Mouse (Mus musculus) thymus, postnatal 36 days (tissue): ENCODE measurements around the gene Ggcx.
A peak's percentile ranks its signal among the peaks of the same experiment; 100 is the strongest.
"Not testable (repeated sequence)": the region's sequence is repeated elsewhere in the genome, so short reads cannot be mapped to it uniquely, and the experiment has no call there.

Experiments
- DNase-seq, 2 experiments: peaks; one replicate each; pipeline ENCODE4 v3.0.0; 2022; ENCODE audit warnings: mixed read lengths in 2 of 2

The Ggcx gene

DNA sequence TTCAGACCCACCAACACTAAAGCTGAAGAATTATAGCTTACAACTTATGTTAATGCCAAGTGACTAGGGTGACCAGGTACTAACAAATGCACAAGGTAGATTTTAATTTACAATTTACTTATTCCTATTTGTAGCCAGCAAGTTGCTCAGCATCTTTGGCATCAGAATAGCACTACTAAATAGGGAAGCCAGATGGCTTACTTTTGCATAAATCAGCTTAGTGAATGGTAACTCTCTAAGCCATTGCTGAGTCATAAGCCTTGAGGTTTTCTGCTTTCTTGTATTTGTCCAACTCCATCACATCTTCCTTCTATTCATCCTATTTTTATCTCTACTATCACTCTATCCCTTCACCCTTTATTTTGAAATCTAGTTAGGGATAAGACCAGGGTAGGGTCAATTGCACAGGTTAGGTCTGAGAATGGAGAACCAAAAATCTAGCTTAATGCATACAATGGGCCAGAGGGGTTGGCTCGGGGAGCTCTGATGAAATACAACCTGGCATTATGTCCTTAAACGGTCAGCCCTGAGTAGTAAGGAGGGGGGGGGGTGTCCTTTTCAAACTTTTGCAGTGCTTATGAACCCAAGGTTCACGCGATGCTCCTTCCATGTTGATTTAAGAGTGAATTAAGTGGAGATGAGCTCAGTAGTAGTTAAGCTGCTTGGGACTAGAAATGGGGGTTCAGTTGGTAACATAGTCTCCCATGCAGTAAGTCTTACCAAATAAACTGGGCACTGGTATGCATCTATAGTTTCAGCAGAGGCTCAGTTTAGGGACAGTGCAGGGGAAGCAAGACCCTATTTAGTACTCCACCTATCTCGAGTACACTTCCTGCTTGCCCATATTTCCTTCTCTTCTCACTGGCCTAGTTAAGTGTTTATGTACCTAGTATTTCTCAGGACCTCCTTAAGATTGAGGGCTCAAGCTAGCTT is 17.1 kb downstream of the Ggcx start:
- no peak for DNase-seq

DNA sequence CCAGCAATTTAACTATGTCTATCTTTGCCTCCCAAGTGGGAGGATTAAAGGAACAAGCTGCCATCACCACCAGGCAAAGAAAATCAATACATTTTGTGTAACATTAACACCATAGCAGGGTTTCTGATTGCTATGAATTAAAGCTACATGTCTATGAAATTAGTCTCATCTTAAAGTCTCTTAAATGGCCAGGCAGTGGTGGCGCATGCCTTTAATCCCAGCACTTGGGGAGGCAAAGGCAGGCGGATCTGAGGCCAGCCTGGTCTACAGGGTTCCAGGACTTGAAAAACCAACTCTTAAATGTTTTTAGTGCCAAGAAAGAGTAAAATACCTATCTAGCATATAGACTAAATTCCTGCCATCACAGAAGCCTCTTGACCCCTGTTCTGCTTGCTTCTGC is 18.0 kb downstream of the Ggcx start:
- DNase-seq, result no peak

DNA sequence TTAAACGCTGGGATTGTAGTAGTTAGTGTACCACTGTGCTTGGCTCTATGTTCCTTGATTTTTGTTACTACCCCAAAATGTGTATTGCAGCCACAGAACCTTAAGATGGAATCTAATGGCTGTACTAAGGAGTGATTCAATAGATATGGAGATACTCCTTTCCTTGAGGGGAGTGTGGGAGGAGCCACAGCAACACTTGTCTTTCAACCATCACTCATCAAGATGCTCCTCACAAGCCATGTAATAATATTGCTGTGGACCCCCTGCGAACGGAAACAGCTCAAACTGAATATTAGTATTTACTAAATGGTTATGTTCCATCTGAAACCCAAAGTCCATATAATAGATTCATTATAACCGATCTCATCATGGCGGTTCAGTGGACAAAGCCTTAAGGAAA is 24.1 kb downstream of the Ggcx start:
- DNase-seq, result no peak

DNA sequence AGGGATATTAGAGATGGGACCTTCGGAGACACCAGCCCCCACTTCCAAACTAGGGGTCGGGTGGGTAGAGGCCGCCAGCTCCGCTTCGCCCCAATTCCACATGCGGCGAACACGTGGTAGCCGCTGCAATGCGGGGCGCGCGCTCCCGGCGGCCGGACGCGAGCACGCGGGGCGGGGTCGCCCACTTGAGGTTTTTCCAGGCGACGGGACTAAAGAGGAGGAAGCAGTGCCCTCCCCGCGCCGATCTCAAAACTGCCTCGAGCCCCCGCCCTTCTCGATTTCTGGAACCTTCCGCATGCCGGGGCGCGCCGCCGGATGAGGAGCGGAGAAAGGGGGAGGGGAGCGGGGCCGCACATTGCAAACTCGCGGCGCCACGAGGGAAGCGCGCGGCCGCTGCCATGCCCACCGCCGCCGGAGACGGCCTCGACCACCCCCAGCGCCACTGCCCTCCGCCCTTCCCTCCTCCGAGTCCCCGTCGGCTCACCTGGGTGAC is 24.8 kb downstream of the Ggcx start:
- DNase-seq, result peak; percentile 84 to 89

DNA sequence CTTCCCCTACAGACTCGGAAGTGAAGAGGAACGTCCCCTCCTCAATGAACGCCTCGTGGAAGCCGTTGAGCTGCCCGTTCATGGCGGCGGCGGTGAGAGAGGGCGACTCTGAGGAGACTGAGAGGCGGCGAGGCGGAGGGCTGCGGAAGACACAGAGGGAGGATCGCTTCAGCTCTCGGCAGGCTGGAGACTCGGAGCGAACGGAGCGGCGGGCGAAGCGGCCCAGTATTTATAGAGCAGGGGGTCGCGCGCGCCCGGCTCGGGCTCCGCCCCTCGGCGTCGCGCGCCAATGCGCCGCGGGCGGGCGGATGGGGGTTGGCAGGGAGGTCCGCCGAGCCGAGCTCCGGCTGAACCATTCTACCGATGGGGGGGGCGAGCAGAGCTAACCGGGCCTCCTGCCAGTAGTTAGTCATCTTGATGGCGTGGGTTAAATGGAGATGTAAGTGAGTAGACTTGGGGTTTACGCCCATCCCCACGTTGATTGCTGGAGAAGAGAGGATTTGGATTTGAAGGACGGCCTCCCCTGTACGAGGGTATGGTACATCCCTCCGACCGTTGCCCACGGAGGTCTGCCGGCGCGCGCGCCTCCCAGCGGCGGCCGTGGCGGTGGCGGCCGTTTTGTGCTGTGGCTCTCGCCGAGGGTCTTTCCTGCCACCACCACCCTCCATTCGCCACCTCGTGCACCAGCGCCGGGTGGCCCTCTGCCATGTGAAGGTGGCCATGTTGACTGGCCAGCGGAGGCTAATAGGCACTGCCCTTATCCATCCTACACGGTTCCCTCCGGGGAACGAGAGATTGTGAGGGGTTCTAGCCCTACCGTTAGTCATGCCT is 25.5 kb downstream of the Ggcx start, which contains the start of gene Mat2a:
Gene Mat2a (minus strand): TSS at position 204 of the 831 bp plus-strand sequence.
- peak; percentile 95 for DNase-seq

DNA sequence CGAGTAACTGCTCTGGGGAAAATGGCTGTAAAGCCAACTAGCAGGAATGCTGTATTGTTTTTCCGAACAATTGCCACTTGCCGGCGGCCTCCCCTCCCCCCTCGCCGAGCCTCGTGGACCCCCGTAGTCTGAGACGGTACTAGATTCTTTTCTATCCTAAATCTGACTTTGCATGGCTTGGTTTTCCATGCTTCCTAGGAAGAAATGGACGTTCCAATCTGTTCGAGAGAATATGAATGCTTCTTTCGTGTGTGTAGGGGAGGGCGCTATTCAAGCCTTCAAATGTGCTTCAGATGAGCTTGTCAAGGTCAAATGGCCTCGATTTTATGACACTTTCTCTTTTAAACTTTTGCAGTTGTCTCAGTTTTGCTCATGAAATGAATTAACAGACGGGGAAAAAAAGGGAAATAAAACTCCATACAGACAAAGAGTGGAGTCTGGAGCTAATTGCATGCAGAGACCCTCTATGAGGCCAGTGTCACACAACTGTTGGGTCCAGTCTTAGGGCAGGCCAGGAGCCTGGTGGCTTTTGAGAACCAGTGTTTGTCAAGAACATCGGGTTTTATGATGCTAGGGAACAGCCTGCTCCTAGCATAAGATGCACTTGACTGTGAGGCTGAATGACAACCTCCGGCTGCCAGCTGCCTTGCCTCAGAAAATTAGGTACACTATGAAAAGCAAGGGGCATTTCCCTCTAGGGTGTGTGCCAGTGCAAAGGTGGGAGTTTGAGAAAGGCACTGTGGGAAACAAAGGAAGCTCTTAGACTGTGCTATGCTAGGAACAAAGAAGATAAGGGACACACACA is 26.3 kb downstream of the Ggcx start:
- peak; percentile 25 to 27 for DNase-seq

DNA sequence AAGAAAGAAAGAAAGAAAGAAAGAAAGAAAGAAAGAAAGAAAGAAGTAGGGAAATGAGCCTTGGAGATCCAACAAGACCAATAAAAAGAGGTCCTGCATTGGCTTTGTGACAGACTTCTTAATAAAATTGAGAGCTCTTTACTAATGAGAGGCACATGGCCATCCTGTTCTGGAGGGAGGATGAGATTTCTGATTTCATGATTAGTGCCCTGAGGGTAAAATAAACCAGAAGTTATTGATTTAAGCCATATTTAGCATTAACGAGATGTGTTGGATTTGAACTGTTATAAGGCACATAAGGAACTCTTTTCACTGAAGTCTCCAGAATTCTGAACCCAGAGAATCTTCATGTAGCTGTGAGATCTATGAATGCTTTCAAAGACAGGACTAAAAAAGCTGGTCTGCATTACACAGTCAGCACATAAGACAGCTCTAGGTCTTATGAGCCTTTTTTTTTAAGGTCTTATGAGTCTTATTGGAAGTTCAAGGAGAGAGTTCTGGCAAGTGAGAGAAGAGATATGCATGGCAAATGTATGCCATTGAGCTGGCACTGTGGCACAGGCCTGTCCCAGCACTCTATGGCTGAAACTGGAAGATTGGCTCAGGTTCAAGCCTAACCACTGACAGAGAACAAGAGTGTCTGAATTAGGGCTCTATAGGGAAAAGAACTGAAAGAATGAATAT is 29.0 kb downstream of the Ggcx start:
- no peak for DNase-seq

DNA sequence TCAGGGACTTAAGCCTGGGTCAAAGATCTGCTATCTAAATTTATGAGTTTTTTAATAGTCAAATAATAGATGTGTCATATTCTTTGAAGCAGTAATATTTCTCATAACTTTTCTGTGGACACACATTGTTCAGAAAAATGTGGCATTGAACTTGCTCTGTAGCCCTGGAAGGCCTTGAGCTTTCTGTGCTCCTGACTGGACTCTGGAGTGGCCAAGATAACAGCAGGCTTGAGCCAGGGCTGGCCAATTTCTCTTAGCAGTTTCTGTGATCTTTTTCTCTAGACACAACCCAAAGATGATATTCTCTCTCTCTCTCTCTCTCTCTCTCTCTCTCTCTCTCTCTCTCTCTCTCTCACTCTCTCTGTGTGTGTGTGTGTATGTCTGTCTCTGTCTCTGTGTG is 30.9 kb downstream of the Ggcx start:
- no peak for DNase-seq

DNA sequence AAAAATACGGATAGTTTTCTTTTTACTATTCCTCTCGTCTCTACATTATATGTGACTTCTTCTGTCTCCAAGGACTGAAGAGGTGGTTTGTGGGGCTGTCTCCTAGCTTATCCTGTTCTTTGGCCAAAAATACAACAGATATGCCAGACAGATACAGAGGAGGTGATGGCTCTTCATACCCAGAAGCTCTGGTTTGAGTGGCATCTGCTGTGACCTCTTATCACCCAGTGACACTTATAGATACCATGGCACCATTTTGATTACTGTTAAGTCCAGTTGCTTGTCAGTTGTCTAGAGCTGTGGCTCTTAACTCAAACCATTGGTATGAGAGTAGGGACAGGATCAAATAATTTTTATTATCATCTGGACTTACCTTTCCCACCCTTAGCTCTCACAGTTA is 33.4 kb downstream of the Ggcx start:
- DNase-seq, result no peak

DNA sequence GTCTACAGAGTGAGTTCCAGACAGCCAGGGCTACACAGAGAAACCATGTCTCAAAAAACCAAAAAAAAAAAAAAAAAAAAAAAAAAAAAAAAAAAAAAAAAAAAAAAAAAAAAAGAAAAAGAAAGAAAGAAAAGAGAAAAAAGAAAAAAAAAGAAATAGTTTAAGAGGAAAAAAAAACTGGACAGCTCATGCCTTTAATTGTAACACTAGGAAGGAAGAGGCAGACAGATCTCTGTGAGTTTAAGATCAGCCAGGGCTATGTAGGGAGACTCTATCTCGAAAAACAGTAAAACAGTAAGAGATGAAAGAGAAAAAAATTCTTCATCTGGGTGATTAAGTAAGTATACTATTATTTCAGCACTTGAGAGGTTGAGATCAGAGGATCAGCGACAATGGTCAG is 37.7 kb downstream of the Ggcx start:
- DNase-seq, result not testable (repeated sequence)

DNA sequence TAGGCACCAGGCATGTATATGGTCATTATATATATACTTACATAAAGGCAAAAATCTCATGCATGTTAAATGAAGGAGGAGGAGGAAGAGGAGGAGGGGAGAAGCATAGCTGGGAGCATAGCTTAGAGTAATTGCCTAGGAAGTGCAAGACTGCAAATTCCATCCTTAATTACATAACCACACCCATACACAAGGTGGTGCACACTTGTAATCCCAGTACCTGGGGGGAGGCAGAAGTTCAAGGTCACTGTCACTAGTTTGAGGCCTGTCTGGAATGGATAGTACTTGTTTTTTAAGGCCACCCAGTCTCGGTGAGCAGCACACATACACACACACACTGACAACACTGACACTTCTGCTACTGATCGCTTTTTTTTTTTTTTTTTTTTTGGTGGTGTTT is 38.2 kb downstream of the Ggcx start:
- no peak for DNase-seq

DNA sequence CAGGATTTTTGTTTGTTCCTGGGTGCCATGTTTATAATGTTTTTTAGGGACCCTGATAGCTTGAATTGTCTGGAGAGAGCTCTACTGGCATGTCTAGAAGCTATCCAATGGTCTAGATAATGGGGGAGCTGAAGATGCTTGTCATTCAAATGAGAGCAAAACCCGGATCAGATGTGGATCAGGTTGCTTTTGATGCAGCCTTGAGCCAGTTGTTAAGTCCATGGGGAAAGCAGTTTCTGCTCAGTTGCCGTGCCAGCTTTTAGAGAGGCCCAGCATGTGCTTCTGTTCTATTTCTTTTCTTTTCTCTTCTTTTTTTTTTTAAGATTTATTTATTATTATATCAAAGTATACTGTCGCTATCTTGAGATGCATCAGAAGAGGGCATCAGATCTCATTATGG is 39.5 kb downstream of the Ggcx start:
- DNase-seq, result no peak

DNA sequence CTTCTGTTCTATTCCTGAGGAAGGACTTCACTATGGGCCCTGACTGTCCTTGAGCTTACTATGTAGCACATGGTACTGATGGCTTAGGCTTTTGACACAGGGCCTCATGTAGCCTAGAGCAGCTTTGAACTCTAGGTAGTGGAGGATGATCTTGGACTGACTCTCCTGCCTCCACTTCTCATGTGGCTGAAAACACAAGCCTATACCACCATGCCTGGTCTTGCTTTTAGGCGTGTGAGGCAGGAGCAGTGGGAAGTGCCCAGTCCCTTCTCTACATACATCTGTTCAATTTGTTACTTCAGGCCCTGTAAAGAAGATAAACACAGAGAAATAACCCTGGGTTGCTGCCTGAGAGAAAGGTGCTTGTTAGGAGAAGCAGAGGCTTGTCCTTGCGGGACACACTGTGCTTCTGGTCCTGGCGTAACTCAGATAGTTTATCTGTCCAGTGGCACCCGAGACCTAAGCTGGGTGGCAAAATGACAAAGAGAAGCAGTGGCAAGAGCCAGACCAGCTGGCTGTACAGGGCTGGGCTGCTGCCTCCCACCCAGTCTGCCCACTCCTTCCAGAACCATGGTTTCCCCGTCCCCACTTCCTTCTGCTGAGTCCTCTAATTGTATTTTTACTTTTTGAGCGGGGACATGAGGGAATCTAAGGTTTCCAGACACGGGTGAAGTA is 40.1 kb downstream of the Ggcx start:
- DNase-seq, result no peak

DNA sequence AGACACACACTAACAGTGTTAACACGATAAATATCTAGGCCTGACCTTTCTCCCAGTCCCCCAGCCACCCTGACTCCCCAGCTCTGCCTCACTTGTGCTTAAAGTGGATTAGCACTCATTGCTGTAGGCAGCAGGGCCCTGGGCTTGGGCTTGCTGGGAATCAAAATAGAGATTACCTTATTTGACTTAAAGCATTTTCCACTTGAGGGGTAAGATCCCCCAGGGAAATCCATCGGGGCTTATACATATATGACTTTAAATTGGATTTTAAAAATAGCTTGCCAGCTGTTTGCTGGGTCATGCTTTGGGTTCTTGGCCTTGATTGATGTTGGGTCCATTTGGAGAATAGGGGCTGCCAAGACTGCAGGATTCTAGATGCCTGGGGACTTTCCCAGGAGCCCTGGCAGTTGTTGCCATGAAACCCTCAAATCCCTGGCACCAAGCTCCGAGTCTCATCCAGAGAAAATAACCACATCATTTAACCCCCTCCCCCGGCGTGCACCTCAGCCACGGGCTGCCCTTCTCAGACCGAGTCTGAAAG is 40.8 kb downstream of the Ggcx start:
- no peak for DNase-seq

DNA sequence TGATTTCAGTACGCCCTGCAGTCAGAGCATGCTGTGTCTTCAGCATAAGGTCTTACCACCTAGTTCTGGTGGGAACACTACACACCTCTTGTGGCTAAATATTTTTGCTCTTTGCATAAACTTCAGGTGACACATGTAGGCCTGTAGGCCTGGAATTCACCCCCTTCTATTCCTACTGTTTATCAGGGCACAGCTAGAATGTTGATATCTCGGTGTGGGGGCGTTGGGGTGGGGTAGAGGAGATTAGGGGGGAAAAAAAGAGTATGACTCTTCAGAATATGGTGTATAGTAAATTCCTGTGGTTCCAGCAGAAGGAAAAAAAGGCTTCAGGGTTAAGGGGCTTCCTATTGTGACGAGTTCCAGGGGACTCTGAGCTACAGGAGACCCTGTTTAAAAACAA is 42.5 kb downstream of the Ggcx start:
- DNase-seq, result no peak

DNA sequence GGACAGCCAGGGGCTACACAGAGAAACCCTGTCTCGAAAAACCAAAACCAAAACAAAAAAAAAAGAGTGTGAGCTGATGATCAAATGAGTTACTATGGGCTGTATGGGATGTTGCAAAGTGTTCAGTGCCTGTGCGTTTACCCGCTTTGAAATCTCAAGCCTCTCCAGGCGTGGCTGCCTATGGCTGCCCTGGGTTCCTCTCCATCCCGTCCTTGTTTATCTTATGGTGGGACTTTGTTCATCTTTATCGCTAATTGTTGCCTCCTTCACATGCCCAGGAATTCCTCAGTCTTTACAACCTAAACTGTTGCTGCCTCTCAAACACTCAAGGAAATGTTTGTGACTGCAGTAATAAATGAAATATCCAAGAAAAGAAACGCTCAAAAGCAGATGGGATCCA is 44.3 kb downstream of the Ggcx start:
- DNase-seq, result no peak

DNA sequence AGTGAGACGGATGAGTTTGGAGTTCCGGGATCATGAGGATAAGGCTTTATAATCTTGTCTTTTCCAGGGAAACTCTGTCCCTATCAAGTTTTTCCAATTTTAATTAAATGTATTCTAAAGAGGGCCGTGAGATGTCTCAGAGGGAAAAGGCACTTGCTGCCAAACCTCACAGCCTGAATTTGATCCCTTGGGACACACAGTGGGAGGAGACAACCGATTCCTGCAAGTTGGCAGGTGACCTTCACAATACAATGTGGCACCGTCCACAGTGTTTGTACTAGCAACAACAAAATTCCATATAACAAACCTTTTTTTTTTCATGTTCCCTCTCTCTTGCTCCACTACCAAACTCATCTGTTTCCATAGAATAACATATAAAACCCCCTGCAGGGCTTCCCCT is 44.8 kb downstream of the Ggcx start:
- DNase-seq, result no peak

DNA sequence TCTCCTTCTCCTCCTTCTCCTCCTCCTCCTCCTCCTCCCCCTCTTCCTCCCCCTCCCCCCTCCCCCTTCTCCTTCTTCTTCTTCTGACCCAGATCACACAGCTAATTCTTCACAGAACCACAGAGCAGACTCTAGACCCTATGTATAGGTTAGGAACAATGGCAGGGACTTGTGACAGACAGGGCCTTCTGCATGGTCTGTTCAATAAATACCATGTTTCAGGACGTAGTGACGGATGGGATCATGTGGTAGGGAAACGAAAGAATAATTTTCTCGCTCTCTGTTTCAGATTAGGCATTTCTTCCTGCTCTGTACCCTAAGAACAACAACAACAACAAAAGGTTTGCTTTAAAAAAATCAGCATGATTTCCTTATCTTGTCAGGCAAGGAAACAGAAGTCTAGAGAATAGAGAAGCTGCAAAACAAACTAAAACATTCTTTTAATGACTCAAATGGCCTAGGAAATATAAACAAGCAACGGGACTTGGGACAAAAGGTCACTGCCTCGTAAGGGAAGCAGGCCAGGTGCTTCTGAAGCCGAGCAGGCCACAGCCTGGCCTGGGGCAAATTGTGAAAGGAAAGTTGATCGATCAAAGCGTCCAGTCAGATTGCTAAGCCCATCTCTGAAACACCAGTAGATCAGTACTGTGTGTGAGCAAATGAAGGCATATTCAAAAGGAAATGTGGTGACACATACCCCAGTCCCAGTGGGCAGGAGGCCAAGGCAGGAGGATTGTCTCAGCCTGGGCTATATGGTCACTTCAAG is 46.1 kb downstream of the Ggcx start:
- DNase-seq, result no peak

DNA sequence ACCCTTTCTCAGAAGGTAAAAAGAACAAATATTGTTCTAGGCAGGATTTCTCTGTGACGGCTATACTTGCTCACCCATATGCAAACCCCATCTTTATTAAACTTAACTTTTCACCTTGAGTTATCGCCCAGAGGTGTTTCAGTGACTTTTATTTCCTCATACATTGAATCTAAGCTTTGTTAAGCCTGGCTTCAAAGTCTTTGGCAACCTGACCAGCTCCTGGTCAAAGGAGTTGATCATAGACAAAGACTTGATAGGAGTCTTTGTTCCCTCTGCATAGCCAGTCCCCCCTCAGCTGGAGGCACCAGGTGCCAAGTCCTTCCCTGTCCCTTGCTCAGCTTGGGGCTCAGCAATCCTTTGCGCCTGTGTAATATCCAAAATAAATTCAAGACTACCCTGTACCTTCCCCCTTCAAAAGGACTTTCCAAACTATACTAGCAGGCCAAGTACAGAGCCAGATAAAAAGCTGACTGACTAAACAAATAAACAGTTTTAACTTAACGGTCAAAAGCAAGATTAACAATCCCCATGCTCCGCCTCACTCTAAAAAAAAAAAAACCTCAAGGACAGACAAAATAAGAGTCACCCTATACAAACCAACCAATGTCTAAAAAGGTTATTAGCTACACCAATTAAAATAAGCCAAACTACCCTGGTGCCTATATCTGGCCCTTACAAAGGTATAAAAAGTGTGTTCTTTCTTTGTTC is 48.6 kb downstream of the Ggcx start:
- DNase-seq, result not testable (repeated sequence)
